Mouse (Mus musculus) CH12.LX (cell line): ENCODE data around the gene Cox17.

ENCODE experiments used
- BHLHE40 ChIP-seq: IDR thresholded peaks from 2 replicates; pipeline ENCODE4 v1.6.1; 2011; ENCODE audit warnings: mild to moderate bottlenecking, low read depth, low read length, improper control_type of control experiment
- CHD2 ChIP-seq: IDR thresholded peaks from 2 replicates; pipeline ENCODE4 v1.6.1; 2011; ENCODE audit warnings: low read length, improper control_type of control experiment
- CTCF ChIP-seq, 2 experiments: IDR thresholded peaks in 1 of 2; conservative IDR thresholded peaks in 1 of 2; 2 replicates each; pipeline ENCODE4 v1.5.1; 2011 to 2012; ENCODE audit warnings: low read depth in 2 of 2, low read length in 2 of 2, improper control_type of control experiment in 1 of 2, inconsistent platforms in 1 of 2, mild to moderate bottlenecking in 1 of 2, moderate library complexity in 1 of 2
- ELF1 ChIP-seq: IDR thresholded peaks from 2 replicates; pipeline ENCODE4 v1.6.1; 2014; ENCODE audit warnings: low read depth, mild to moderate bottlenecking, inconsistent platforms, low read length, improper control_type of control experiment
- GABPA ChIP-seq: IDR thresholded peaks from 2 replicates; pipeline ENCODE4 v1.6.1; 2012; ENCODE audit warnings: low read depth, low read length, improper control_type of control experiment, inconsistent platforms; ENCODE audit not compliant: insufficient replicate concordance
- JUN ChIP-seq: IDR thresholded peaks from 2 replicates; pipeline ENCODE4 v1.6.1; 2011; ENCODE audit warnings: low read depth, mild to moderate bottlenecking, low read length, improper control_type of control experiment, moderate library complexity; ENCODE audit not compliant: insufficient read depth
- KAT2A ChIP-seq: IDR thresholded peaks from 2 replicates; pipeline ENCODE4 v1.6.1; 2012; ENCODE audit warnings: low read length, improper control_type of control experiment, inconsistent platforms; ENCODE audit not compliant: insufficient replicate concordance
- MAX ChIP-seq: IDR thresholded peaks from 2 replicates; pipeline ENCODE4 v1.6.1; 2011; ENCODE audit warnings: low read length, improper control_type of control experiment
- POLR2A ChIP-seq: IDR thresholded peaks from 2 replicates; pipeline ENCODE4 v1.6.1; 2011; ENCODE audit warnings: low read depth, mild to moderate bottlenecking, improper control_type of control experiment, low read length
- TCF12 ChIP-seq: IDR thresholded peaks from 2 replicates; pipeline ENCODE4 v1.6.1; 2014; ENCODE audit warnings: low read depth, mild to moderate bottlenecking, inconsistent platforms, low read length, improper control_type of control experiment
- ZC3H11A ChIP-seq: IDR thresholded peaks from 2 replicates; pipeline ENCODE4 v1.6.1; 2012; ENCODE audit warnings: low read depth, mild to moderate bottlenecking, inconsistent platforms, low read length, improper control_type of control experiment
- ZKSCAN1 ChIP-seq: IDR thresholded peaks from 2 replicates; pipeline ENCODE4 v1.6.1; 2012; ENCODE audit warnings: low read depth, inconsistent platforms, low read length, improper control_type of control experiment, borderline replicate concordance

- no peak for TF ChIP-seq CTCF (conservative IDR thresholded peaks at IDR 0.05 in 1 of 2, IDR thresholded peaks at IDR 0.05 in 1 of 2; ENCODE audit: low read depth in 2 of 2, low read length in 2 of 2)
- peak; percentile 58; the same call in 1 of the 2 replicates for TF ChIP-seq TCF12
- TF ChIP-seq POLR2A, result no peak
- TF ChIP-seq ZKSCAN1, result no peak
- no peak for TF ChIP-seq GABPA
- no peak for TF ChIP-seq ZC3H11A
- TF ChIP-seq KAT2A, result no peak
- TF ChIP-seq CHD2, result no peak
- TF ChIP-seq JUN, result no peak
- TF ChIP-seq BHLHE40, result no peak
- no peak for TF ChIP-seq ELF1
- TF ChIP-seq MAX, result no peak
These were observed 39.1 kb upstream of the Cox17 start for GRCm38 (mm10) chr16:38307651-38308050.
